Mouse (Mus musculus) neural tube, embryonic 12.5 days (tissue): ENCODE results near the gene Nacc2. TPM values are rescaled to one million over a fixed set of nuclear protein-coding genes. Genes with fewer than 3 reads are reported as not detected.

Source experiments
- ATAC-seq: fragments of 200-750 bp; cut with Nextera tagmentation; 2 replicates; pipeline ENCODE4 v1.8.0; 2017; ENCODE audit warnings: low read depth, mild to moderate bottlenecking, moderate TSS enrichment, moderate library complexity; ENCODE audit not compliant: low FRiP score
- H3K27ac ChIP-seq: fragments of 300-500 bp; sonication (generic); 2 replicates; pipeline ENCODE4 v1.5.1; 2016
- H3K27me3 ChIP-seq: fragments of 300-500 bp; sonication (generic); replicated peaks from 2 replicates; pipeline ENCODE4 v1.6.1; 2016; ENCODE audit warnings: mild to moderate bottlenecking
- H3K36me3 ChIP-seq: fragments of 300-500 bp; sonication (generic); 2 replicates; pipeline ENCODE4 v1.6.1; 2016; ENCODE audit warnings: mild to moderate bottlenecking
- H3K4me1 ChIP-seq: fragments of 300-500 bp; sonication (generic); 2 replicates; pipeline ENCODE4 v1.6.1; 2016
- H3K4me2 ChIP-seq: fragments of 300-500 bp; sonication (generic); replicated peaks from 2 replicates; pipeline ENCODE4 v1.6.1; 2016; ENCODE audit warnings: mild to moderate bottlenecking
- H3K4me3 ChIP-seq: fragments of 300-500 bp; sonication (generic); 2 replicates; pipeline ENCODE4 v1.5.1; 2016
- H3K9ac ChIP-seq: fragments of 300-500 bp; sonication (generic); 2 replicates; pipeline ENCODE4 v1.6.1; 2016; ENCODE audit warnings: mild to moderate bottlenecking
- H3K9me3 ChIP-seq: fragments of 300-500 bp; sonication (generic); 2 replicates; pipeline ENCODE4 v1.6.1; 2016; ENCODE audit warnings: mild to moderate bottlenecking
- WGBS: fragments of 180-500 bp; shearing (Covaris S2); methylation state at CpG from one replicate; pipeline ENCODE4 v1.1.7; 2016; 5-methylcytosine and 5-hydroxymethylcytosine counted together
- polyA plus RNA-seq: library from polyadenylated mRNA; unstranded; fragments of >200 nt; fragmentation: Nextera tagmentation; extraction: Ambion mirVana; gene quantifications from 2 replicates; pipeline ENCODE4 v1.2.1, GENCODE M21; 2016

Nacc2 gene
- polyA plus RNA-seq, result 15.0 and 15.2 TPM in 2 replicates

DNA sequence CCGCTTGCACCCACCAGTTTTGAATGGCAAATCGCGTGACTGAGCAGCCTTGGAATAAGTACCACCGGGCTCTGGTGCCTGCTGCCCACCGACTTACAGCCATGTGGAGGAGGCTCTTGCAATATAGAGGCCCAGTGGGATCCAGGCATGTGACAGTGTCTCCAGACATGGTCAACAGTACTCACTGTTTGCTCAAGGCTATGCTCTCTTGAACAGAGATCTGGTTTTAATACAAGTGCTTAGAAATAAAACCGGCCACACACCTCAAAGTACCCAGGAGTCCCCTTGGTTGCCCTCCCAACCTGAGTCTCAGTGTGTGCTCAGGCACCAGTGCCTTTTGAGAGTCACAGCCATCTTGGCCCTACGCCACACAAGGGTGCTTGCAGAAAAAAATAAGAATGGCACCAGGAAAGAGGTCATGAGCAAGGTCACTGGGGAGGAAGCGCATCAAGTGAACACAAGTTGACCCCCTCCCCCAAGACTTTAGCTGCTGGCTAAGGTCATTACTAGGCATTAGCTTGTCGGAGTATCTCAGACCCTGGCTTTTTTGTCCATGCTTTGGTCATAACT lies at the start of gene Nacc2:
TSS of gene Nacc2 (minus strand) at position 142 of the 570 bp plus-strand sequence.
- H3K4me2 ChIP-seq, result peak within 1 kb of the TSS; percentile 97
- no peaks in the 10 kb centered on the region for H3K9me3 ChIP-seq
- H3K27ac ChIP-seq, result no peak within 1 kb of the TSS
- H3K36me3 ChIP-seq, result no peaks in the 10 kb centered on the region
- peaks cover 41% of the 10 kb centered on the region for H3K27me3 ChIP-seq
- ATAC-seq, result no peak
- peak within 1 kb of the TSS; percentile 69 for H3K9ac ChIP-seq
- peaks cover 21% of the 10 kb centered on the region for H3K4me1 ChIP-seq
- WGBS, result 32% methylated on average over 9 of the region's 9 CpGs
- peak within 1 kb of the TSS; percentile 87 for H3K4me3 ChIP-seq

- WGBS, result 89% methylated on average over 2 of the region's 2 CpGs
- Histone ChIP-seq H3K27ac (no peak overlapping the region), H3K4me1 (peaks cover 29% of the 10 kb centered on the region), H3K4me3 (no peak overlapping the region), H3K4me2 (no peak overlapping the region), H3K36me3 (no peaks in the 10 kb centered on the region), H3K9ac (no peak overlapping the region), H3K9me3 (no peaks in the 10 kb centered on the region), H3K27me3 (no peaks in the 10 kb centered on the region; the same call in 1 of the 2 replicates)
- no peak for ATAC-seq
Observed at GRCm38 (mm10) chr2:26172166-26172565, 49.1 kb upstream of the Nacc2 start.

- Histone ChIP-seq H3K36me3 (no peaks in the 10 kb centered on the region), H3K9me3 (no peaks in the 10 kb centered on the region), H3K4me2 (no peak overlapping the region), H3K9ac (no peak overlapping the region), H3K4me3 (no peak overlapping the region), H3K4me1 (peaks cover 20% of the 10 kb centered on the region), H3K27ac (no peak overlapping the region), H3K27me3 (no peaks in the 10 kb centered on the region; the same call in 1 of the 2 replicates)
- WGBS, result 57% methylated on average over 2 of the region's 2 CpGs
- ATAC-seq, result no peak
Observed at GRCm38 (mm10) chr2:26170376-26170775, 47.4 kb upstream of the Nacc2 start.

DNA sequence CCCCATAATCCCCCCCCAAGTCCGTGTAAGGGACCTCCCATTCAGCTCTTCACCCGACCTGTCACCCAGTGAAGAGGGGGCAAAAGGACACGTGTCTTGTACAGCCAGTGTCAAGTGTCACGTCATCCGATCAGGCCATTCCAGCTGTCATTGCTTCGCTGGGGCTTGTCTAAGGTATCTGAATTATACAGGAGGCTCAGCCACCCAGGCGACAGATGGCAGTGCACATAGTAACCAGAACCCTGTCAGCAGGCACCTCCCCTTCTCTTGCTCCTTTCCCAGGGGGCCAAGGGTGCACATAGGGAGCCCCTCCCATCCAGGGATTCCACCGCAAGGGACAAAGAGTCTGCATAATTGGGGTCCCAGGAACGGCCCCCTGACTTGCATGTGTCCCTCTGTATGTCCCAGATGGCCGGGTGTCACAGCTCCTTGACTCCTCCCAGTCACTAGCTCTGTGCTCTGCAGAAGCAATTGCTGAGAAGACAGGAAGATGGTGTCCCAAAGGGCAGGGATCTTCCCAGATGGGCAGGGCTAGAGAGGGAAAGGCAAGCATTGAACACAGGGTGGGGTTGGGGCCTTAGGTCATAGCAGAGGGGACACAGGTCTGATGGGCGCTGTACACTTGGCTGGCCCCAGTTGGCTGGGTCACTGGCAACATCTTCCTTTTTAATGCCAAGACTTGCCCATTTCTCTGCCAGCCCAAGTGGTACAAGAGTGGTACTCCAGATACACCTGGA lies 46.0 kb upstream of the Nacc2 start:
- Histone ChIP-seq H3K27me3 (no peaks in the 10 kb centered on the region; the same call in 1 of the 2 replicates), H3K27ac (no peak overlapping the region)
- ATAC-seq, result 0 out of 2 replicates have a peak, but pooled peaks have one; percentile 43

GRCm38 (mm10) chr2:26166890-26167289 lies 43.9 kb upstream of the Nacc2 start:
- Histone ChIP-seq H3K9ac (no peak overlapping the region), H3K27me3 (no peaks in the 10 kb centered on the region), H3K4me3 (no peak overlapping the region), H3K36me3 (no peaks in the 10 kb centered on the region), H3K4me1 (peaks cover 16% of the 10 kb centered on the region; the same call in 1 of the 2 replicates), H3K4me2 (no peak overlapping the region), H3K9me3 (no peaks in the 10 kb centered on the region), H3K27ac (no peak overlapping the region)
- WGBS, result 85% methylated on average over 3 of the region's 3 CpGs
- no peak for ATAC-seq

More for the DNA sequence above, 46.0 kb upstream of the Nacc2 start:
- H3K9me3 ChIP-seq, result no peaks in the 10 kb centered on the region
- H3K4me3 ChIP-seq, result no peak overlapping the region
- no peaks in the 10 kb centered on the region for H3K36me3 ChIP-seq
- WGBS, result 25% methylated on average over 11 of the region's 11 CpGs
- H3K4me1 ChIP-seq, result peaks cover 16% of the 10 kb centered on the region; the same call in 1 of the 2 replicates
- no peak overlapping the region for H3K4me2 ChIP-seq
- no peak overlapping the region for H3K9ac ChIP-seq

GRCm38 (mm10) chr2:26158064-26158463 lies 35.0 kb upstream of the Nacc2 start:
- Histone ChIP-seq H3K27ac (no peak overlapping the region), H3K27me3 (no peaks in the 10 kb centered on the region), H3K36me3 (no peaks in the 10 kb centered on the region), H3K9me3 (no peaks in the 10 kb centered on the region), H3K4me1 (peaks cover 14% of the 10 kb centered on the region), H3K4me2 (0 out of 2 replicates have a peak overlapping the region, but pooled peaks have one; percentile 7), H3K4me3 (no peak overlapping the region), H3K9ac (no peak overlapping the region)
- no peak for ATAC-seq
- 66% methylated on average over 9 of the region's 9 CpGs for WGBS

DNA sequence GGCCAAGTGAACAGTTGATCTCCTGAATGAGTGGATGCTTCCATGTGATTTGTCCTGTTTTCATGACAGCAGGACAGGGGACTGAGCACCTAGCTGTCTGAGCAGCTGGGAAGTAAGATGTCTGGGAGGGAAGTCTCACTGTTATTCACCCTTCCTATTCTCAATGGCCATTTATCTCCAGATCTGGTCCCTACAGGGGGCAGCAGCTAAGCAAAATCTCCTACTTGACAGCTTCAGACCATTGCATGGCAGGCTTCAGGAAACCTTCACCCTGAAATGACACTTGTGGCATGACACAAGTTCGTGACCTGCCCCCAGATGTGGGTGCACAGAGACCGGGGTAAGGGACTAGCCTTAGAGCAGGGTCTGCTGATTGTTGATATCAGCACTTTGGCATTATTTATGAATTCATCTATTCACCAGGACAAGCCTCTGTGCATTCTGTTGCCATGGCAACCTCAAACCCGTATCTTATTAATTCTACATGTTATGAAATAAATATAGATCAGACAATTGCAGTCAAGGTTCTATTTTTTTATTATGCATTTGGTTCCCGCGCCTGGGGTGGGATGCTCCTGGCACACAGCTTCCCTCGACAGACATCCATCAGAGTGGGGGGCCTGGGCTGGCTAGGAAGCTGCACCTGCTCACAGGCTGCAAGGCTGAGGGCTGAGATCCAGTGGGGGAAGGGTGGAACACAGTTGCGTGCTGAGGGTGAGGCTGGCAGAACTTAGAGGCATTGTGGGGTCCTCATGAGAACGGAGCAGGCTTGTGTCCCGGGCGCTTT lies 33.4 kb upstream of the Nacc2 start:
- peaks cover 14% of the 10 kb centered on the region for H3K4me1 ChIP-seq
- peak overlapping the region; percentile 7; the same call in 1 of the 2 replicates for H3K4me2 ChIP-seq
- H3K9ac ChIP-seq, result no peak overlapping the region
- no peak overlapping the region for H3K4me3 ChIP-seq
- no peaks in the 10 kb centered on the region for H3K36me3 ChIP-seq
- ATAC-seq, result peak; percentile 61; the same call in 1 of the 2 replicates
- 60% methylated on average over 10 of the region's 10 CpGs for WGBS
- no peaks in the 10 kb centered on the region for H3K27me3 ChIP-seq
- H3K9me3 ChIP-seq, result no peaks in the 10 kb centered on the region
- no peak overlapping the region for H3K27ac ChIP-seq

GRCm38 (mm10) chr2:26155737-26156136 lies 32.7 kb upstream of the Nacc2 start:
- Histone ChIP-seq H3K4me3 (no peak overlapping the region), H3K4me2 (no peak overlapping the region), H3K27me3 (no peaks in the 10 kb centered on the region), H3K4me1 (peaks cover 14% of the 10 kb centered on the region), H3K9ac (no peak overlapping the region), H3K36me3 (no peaks in the 10 kb centered on the region), H3K27ac (no peak overlapping the region), H3K9me3 (no peaks in the 10 kb centered on the region)
- no peak for ATAC-seq
- WGBS, result 76% methylated on average over 3 of the region's 3 CpGs

DNA sequence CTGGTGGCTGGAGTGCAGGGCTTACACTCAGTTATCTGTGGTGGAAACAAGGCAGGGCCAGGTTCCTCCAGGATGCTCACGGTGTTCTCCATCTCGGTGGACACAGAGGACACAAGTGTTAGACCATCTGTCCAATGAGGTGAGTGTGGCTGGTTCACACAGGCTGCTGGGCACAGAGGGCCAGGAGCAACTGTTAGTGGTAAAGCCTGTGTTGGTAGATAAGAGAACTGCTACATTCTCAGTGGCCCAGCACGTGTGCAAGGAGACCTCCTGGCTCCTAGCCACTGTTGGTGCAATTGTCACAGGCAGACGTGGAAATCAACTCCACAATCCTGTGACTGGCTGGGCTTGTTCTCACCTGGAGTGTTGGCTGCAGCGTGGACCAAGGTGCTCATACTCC lies 31.6 kb upstream of the Nacc2 start:
- H3K4me3 ChIP-seq, result no peak overlapping the region
- peaks cover 14% of the 10 kb centered on the region for H3K4me1 ChIP-seq
- H3K9me3 ChIP-seq, result no peaks in the 10 kb centered on the region
- ATAC-seq, result no peak
- no peaks in the 10 kb centered on the region for H3K36me3 ChIP-seq
- 72% methylated on average over 5 of the region's 5 CpGs for WGBS
- no peak overlapping the region for H3K9ac ChIP-seq
- H3K27me3 ChIP-seq, result no peaks in the 10 kb centered on the region
- H3K27ac ChIP-seq, result no peak overlapping the region
- no peak overlapping the region for H3K4me2 ChIP-seq

DNA sequence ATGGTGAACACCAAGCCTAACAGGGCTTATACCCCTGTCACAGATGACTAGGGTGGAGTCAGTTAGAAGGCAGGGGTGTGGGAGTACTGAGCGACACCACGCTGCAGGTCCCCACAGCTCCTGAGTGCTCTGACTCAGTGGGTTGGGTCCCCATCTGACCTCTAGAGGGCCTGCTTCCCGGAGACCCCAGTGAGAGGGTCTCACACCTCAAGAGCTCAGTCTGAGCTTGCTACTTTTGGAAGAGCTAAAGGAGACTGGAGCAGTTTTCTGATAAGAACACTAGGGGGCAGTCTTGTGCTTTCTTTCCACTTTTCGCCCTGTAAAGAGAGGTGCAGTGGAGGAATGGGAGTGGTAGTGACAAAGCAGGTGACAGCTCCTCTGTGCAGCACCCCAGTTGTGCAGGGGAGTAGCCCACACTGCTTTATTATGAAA lies 30.9 kb upstream of the Nacc2 start:
- Histone ChIP-seq H3K4me2 (no peak overlapping the region), H3K4me3 (no peak overlapping the region), H3K27ac (no peak overlapping the region), H3K36me3 (no peaks in the 10 kb centered on the region), H3K9me3 (no peaks in the 10 kb centered on the region), H3K27me3 (no peaks in the 10 kb centered on the region), H3K9ac (no peak overlapping the region), H3K4me1 (peaks cover 14% of the 10 kb centered on the region)
- ATAC-seq, result peak; percentile 59
- 8% methylated on average over 4 of the region's 4 CpGs for WGBS

GRCm38 (mm10) chr2:26153295-26153694 lies 30.3 kb upstream of the Nacc2 start:
- no peak overlapping the region for H3K9ac ChIP-seq
- no peaks in the 10 kb centered on the region for H3K9me3 ChIP-seq
- no peak overlapping the region for H3K4me3 ChIP-seq
- H3K36me3 ChIP-seq, result no peaks in the 10 kb centered on the region
- 32% methylated on average over 4 of the region's 4 CpGs for WGBS
- no peak overlapping the region for H3K27ac ChIP-seq
- ATAC-seq, result no peak
- H3K4me1 ChIP-seq, result peaks cover 14% of the 10 kb centered on the region
- H3K4me2 ChIP-seq, result no peak overlapping the region
- H3K27me3 ChIP-seq, result no peaks in the 10 kb centered on the region
